Mouse (Mus musculus) Patski (cell line): ENCODE data around the gene Akap13. TPM values are rescaled to one million over a fixed set of nuclear protein-coding genes. Genes with fewer than 3 reads are reported as not detected.

Source experiments
- ATAC-seq: fragments of 100-300 bp; one replicate; pipeline ENCODE4 v1.8.0; 2021
- CTCF ChIA-PET: fragments of 350-600 bp; sonication (Branson Sonifier 250); formaldehyde crosslinking; loops from one replicate; lab custom pipeline; 2022; ENCODE audit warnings: inconsistent platforms; lab: Charles Lee
- POLR2A ChIA-PET: fragments of 350-600 bp; sonication (Branson Sonifier 250); formaldehyde crosslinking; loops from one replicate; lab custom pipeline; 2022; ENCODE audit warnings: antibody characterized with exemption, inconsistent platforms; lab: Charles Lee
- DNase-seq: peaks from one replicate; pipeline ENCODE4 v3.0.0-alpha.2; 2011; ENCODE audit warnings: low read depth, low spot score
- H3K27me3 ChIP-seq: fragments of 371-371 bp; one replicate; pipeline ENCODE4 v1.5.1; 2021
- CTCF ChIP-seq: fragments of 100-300 bp; IDR thresholded peaks from one replicate; pipeline ENCODE4 v1.5.1; 2021
- in situ Hi-C: fragments of 300-500 bp; cut with MboI; formaldehyde crosslinking; loops from 3 replicates; pipeline ENCODE4 v1.11.1; 2018; ENCODE audit warnings: low pct_unique_long_range_greater_than_20kb, mixed read lengths
- polyA plus RNA-seq: library from polyadenylated mRNA; unstranded; gene quantifications from one replicate; pipeline ENCODE4 v1.2.3, GENCODE M21; 2021

The Akap13 gene
- polyA plus RNA-seq, 1 experiment from 2014 or later = 17.3 TPM

DNA sequence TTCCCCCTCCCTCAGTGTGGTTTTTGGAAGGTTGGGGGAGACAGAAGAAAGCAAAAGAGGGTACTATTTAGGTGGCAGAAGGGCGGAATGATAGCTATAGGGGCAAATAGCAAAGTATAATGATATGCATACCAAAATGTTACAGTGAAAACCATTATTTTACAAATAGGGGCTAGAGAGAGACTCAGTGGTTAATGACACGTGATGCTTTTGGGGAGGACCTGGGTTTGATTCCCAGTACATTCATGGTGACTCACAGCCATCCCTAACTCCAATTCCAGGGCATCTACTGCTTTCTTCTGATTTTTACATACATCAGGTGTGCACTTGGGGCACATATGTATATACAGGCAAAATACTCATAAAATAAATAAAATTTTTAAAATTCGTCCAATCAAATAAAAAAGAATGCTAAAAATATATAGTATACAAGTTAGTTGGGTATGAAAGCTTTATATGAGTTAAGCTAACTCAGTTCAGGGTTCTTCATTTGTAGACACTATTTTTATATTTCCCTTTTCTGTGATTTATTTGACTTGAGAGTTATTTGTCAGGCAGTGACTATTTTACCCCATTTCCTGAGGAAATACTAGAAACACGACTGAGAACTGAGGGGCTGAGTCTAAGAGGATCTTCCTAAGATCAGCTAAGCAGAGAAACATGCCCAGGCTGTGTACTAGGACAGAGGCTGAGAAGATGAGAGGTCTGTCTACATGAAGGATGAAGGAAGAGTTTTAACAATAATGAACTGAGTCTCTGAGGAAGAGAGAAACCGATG lies 190.0 kb downstream of the Akap13 start:
- ChIA-PET CTCF (interaction anchor here (0.6 to 1.9 kb wide), 2 partner anchors 19 to 75 kb away, joined by 3 to 4 read pairs; no protein-coding TSS in a partner anchor), POLR2A (no interaction called here)
- ATAC-seq (no peak), DNase-seq (no peak)
- in situ Hi-C loops = loop anchor here (10.0 kb wide), 1 partner anchor 229 kb away; no protein-coding TSS in a partner anchor
- TF ChIP-seq CTCF = no peak
- no peaks in the 10 kb centered on the region for H3K27me3 ChIP-seq

DNA sequence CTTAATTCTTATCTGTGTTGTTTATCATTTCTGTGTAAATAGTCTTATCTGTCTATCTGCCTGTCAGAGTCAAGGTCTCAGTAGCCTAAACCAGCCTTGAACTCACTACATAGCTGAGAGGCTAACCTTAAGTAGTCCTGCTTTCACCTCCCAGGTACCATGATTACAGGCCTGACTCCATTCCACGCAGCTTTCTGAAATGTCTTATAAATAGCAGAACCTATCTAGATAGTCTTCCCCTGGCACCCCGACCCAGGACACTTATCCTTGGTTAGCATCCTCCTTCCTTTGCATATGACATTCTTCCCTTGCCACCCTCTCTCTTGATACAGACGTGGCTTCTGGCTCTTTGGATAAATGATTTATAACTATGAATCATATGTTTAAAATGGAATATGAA lies 192.7 kb downstream of the Akap13 start:
- ATAC-seq (no peak), DNase-seq (no peak)
- TF ChIP-seq CTCF = no peak
- CTCF ChIA-PET = interaction anchor here (2.2 kb wide), 1 partner anchor 8 kb away, joined by 10 read pairs; no protein-coding TSS in a partner anchor
- H3K27me3 ChIP-seq = no peaks in the 10 kb centered on the region
- POLR2A ChIA-PET = interaction anchor here (0.7 kb wide), 1 partner anchor 18 kb away, joined by 3 read pairs; no protein-coding TSS in a partner anchor
- in situ Hi-C loops = loop anchor here (10.0 kb wide), 1 partner anchor 227 kb away; no protein-coding TSS in a partner anchor

DNA sequence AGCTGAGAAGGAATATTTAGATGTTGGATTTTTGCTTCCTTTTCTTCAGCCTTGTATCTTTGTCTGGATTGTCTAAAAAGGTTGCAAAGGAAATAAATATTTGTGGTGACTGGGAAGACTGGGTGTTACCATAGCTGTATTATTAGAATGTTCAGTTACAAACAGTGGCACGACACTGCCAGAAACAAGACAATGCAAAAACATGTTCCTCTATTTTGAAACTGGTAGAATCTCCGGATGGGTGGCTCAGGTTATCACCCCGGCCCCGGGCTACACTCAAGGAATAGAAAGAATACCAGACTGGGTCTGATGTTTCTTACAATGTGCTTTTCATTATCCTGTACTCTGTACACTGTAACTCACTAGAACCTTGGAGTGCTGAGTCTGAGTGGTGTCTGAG lies 193.6 kb downstream of the Akap13 start:
- CTCF ChIA-PET = interaction anchor here (2.2 kb wide), 1 partner anchor 9 kb away, joined by 10 read pairs; no protein-coding TSS in a partner anchor
- POLR2A ChIA-PET = interaction anchor here (0.5 to 0.6 kb wide), 3 partner anchors 78 to 215 kb away, joined by 3 to 7 read pairs (median 6); no protein-coding TSS in a partner anchor
- DNase-seq (no peak), ATAC-seq (no peak)
- no peaks in the 10 kb centered on the region for H3K27me3 ChIP-seq
- in situ Hi-C loops = loop anchor here (10.0 kb wide), 1 partner anchor 226 kb away; no protein-coding TSS in a partner anchor
- TF ChIP-seq CTCF = no peak

DNA sequence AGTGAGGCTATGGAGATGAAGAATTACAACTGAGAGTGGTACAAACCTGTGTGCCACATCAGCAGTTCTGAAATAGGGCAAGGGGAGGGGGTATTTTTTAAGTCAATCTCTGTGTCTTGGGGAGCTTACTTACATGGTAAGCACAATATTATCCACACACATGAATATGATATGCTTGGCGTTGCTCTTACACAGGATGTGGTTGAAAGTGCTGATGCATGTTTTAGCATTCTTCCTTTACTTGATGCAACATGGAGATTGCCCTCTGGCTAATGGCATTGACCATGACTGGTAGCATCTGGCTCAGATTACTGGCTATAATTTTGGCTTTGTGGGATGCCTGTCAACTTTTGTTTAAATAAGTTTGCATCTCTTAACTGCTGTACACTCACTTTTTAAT lies 194.6 kb downstream of the Akap13 start:
- no peaks in the 10 kb centered on the region for H3K27me3 ChIP-seq
- DNase-seq = no peak
- ATAC-seq = no peak
- POLR2A ChIA-PET = interaction anchor here (0.6 kb wide), 1 partner anchor 44 kb away, joined by 3 read pairs; no protein-coding TSS in a partner anchor
- CTCF ChIA-PET = interaction anchor here (2.2 kb wide), 1 partner anchor 10 kb away, joined by 10 read pairs; no protein-coding TSS in a partner anchor
- TF ChIP-seq CTCF = no peak
- in situ Hi-C loops = loop anchor here (10.0 kb wide), 1 partner anchor 225 kb away; no protein-coding TSS in a partner anchor

DNA sequence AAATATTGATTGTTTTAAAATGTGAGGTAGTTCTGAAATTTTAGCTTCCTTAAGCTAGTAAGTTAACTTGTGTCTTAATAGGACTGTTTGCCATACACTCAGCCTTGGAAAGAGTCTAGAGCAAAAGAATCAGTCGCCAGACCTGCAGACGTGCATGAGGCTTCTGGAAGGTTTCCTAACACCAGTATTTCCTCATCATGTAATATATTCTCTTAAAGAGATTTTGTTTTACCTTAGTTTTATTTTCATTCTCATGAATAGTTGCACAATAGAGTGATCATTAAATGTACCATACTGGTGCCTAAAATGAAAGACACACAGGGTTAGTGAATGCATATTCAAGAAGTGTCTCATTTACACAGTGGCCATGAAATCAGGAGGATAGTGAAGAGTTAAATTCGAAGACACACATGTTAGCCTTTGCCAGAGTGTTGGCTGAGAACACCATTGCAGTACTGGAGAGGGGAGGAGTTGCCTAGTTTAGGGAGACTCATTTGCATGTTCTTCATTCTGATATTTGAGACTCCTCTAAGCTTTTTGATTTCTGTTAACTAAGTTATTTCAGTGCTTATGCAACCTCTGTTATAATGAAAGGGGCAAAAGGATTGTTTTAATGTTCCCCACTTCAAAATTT lies 198.5 kb downstream of the Akap13 start:
- ChIA-PET CTCF (no interaction called here), POLR2A (no interaction called here)
- H3K27me3 ChIP-seq = no peaks in the 10 kb centered on the region
- DNase-seq (no peak), ATAC-seq (no peak)
- no peak for TF ChIP-seq CTCF
- in situ Hi-C loops = no loop called here

DNA sequence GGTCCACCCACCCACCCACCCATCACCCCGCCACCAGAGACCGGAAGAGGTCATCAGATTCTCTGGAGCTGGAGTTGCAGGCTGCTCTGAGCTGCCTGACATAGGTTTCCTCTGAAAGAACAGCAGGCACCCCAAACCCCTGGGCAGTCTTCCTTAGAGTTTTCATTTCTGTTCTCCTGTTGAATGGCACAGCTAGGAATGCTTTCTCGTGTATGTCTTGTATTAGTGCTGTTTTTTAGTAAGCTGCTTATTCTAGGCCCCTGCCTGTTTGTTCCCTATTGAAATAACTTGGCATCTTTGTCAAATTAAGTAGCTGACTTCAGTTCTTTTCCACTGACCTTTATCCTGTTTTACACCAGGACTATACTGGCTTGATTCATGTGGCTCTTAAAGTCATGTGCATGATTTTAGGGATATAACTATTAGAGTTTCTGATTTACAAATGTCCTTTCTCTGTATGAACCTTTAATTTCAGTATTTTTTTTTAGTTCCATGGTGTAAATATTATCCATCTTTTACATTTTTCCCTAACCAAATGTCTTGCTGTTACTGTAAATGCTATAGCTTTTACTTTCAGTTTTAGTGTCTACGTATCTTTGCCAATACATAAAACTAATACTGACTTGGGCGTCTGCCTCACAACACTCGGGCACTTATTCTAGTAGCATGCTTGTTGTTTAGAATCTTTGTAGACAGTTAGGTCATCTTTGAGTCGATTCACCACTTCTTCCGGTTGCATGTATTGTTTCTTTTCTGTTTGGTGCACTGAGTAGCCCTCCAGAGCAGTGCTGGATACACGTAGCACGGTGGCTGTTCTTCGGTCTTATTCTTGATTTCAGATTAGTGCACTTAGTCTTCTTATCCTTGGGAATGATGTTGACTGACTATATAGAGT lies 200.1 kb downstream of the Akap13 start:
- no peak for DNase-seq
- in situ Hi-C loops = no loop called here
- ChIA-PET CTCF (interaction anchor here (1.0 kb wide), 1 partner anchor 9 kb away, joined by 3 read pairs; no protein-coding TSS in a partner anchor), POLR2A (no interaction called here)
- no peak for ATAC-seq
- no peak for TF ChIP-seq CTCF
- H3K27me3 ChIP-seq = no peaks in the 10 kb centered on the region

DNA sequence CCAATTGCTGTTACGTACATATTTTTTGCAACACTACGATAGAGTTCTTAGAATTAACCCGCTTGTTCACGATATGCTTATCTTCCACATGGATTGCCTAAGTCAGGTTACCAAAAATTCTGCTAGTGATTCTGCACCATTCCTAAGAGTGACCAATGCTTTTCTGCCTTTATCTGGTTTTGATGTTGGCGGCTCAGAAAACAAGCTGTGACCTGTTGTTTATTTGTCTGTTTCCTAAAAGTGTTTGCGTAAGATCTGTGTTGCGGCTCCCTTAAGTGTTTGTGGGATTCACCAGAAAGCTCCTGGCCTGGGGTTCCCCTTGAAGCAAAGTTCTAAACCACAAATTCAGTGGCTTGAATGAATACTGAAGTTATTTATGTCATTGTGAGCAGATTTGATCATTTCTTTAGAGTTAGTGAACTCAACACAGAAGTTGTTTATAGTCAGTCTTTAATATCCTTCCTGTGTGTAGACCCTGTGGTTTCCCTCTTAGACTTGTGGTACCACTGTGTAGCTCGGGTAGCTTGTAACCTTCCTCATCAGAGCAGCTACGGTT lies 201.0 kb downstream of the Akap13 start:
- CTCF ChIA-PET = no interaction called here
- in situ Hi-C loops = no loop called here
- ATAC-seq = no peak

DNA sequence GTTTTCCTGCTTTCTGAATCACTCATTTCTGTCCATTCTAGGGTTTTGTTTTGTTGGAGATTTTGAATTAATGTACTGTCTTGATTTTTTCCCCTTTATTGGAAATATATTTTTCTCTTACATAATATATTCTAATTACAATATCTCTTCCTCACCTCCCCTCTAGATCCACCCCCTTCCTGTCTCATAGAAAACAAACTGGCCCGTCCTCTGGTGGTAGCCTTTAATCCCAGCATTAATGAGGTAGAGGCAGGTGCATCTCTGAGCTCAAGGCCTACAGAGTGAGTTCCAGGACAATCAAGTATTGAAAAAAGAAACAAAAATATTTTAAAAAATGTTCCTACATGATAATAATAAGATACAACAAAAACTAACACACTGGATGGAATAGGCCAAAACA lies 201.6 kb downstream of the Akap13 start:
- DNase-seq (no peak), ATAC-seq (no peak)
- ChIA-PET POLR2A (no interaction called here), CTCF (interaction anchor here (1.5 kb wide), 1 partner anchor 17 kb away, joined by 3 read pairs; no protein-coding TSS in a partner anchor)
- in situ Hi-C loops = no loop called here
- no peaks in the 10 kb centered on the region for H3K27me3 ChIP-seq
- no peak for TF ChIP-seq CTCF

More for the DNA sequence above, 201.0 kb downstream of the Akap13 start:
- DNase-seq = no peak
- POLR2A ChIA-PET = no interaction called here
- TF ChIP-seq CTCF = no peak
- no peaks in the 10 kb centered on the region for H3K27me3 ChIP-seq

DNA sequence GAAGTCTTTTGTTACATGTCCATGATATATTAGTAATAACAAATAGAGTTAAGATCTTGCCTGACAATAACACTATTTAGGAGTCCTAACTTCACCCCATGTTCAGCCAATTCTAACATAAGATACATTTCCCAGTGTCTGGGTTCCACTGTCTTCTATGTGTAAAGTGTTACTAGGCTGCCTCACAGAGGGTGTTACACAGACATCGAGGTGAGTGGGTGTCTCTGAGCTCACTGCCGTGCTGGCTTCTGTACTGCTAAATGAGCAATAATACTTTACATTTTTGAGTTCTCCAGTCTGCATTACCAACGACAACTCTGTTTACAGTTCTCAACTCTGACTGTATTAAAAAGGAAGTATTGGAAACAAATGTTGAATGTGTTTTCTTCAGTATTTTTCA lies 209.1 kb downstream of the Akap13 start:
- ChIA-PET POLR2A (no interaction called here), CTCF (interaction anchor here (1.1 to 1.9 kb wide), 2 partner anchors 9 to 20 kb away, joined by 3 to 4 read pairs; no protein-coding TSS in a partner anchor)
- DNase-seq (no peak), ATAC-seq (no peak)
- in situ Hi-C loops = no loop called here
- H3K27me3 ChIP-seq = no peaks in the 10 kb centered on the region
- no peak for TF ChIP-seq CTCF
